Mouse (Mus musculus) splenic B cell, adult 2 months (primary cell): ENCODE results near the gene Vwa8.

Experiments
- DNase-seq: peaks from one replicate; pipeline ENCODE4 v3.0.0-alpha.2; 2011; ENCODE audit warnings: low read depth, low spot score
- H3K27me3 ChIP-seq: 2 replicates; pipeline ENCODE4 v1.6.1; 2012; ENCODE audit warnings: mild to moderate bottlenecking, low read length, moderate library complexity, mixed read lengths; ENCODE audit not compliant: control insufficient read depth, poor library complexity, insufficient read depth, severe bottlenecking
- H3K36me3 ChIP-seq: 2 replicates; pipeline ENCODE4 v1.6.1; 2012; ENCODE audit warnings: mild to moderate bottlenecking, low read length, moderate library complexity, mixed read lengths; ENCODE audit not compliant: control insufficient read depth, poor library complexity, insufficient read depth, severe bottlenecking

Vwa8 gene

DNA sequence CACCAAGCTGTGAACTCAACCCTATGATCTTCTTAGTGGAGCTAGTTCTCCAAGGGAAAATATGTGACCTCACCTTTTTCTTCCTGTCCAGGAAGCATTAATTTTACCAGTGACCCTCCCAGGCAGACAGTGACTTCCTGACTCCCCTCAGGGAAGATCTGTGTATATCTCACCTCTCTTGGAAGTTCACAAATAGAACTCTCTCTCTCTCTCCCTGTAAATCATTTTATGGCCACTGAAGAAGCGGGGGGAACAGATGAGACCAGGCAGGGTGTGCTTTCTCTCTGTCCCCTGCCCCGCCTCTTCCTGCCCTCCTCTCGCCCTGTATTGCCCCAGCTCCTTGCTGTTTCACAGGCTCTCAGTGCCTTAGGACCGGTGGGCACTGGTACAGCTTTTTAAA lies 315.5 kb downstream of the Vwa8 start:
- no peak for DNase-seq
- Histone ChIP-seq H3K27me3 (no peaks in the 10 kb centered on the region), H3K36me3 (no peaks in the 10 kb centered on the region; the same call in 1 of the 2 replicates)

GRCm38 (mm10) chr14:79164925-79165324 lies 316.1 kb downstream of the Vwa8 start:
- no peaks in the 10 kb centered on the region for H3K27me3 ChIP-seq
- no peaks in the 10 kb centered on the region; the same call in 1 of the 2 replicates for H3K36me3 ChIP-seq
- DNase-seq, result peak; percentile 7

DNA sequence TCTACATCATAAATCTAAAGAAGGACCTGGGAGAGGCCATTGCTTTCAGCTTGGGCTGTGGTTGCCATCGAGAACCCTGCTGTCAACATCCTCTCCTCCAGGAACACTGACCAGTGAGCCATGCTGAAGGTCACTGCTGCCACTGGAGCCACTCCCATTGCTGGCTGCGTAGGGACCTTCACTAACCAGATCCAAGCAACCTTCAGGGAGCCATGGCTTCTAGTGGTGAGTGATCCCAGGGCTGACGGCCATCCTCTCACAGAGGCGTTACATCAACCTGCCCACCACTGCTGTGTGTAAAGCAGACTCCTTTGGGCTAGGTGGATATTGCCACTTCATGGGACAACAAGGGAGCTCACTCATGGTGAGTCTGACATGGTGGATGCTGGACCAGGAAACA lies 325.7 kb downstream of the Vwa8 start:
- Histone ChIP-seq H3K36me3 (0 out of 2 replicates have a peak, but pooled peaks cover 2% of the 10 kb centered on the region), H3K27me3 (no peaks in the 10 kb centered on the region)
- no peak for DNase-seq

DNA sequence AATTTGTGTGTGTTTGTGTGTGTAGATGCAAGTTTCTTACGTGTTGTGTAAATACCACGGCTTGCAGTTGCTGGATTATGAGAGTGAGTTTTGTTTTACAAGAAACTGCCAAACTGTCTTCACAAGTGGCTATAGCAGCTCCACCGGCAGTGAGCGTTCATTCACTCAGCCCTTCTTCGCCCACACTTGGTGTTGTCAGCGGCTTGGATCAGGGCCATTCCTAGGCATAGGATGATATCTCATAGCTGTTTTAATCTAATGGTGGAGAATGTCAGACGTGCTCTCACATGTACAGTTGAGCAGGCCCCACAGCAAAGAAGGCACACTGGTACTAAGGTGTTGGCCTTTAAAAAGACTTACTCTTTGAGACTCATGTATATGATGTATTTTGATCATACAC lies 328.9 kb downstream of the Vwa8 start:
- no peak for DNase-seq
- H3K27me3 ChIP-seq, result no peaks in the 10 kb centered on the region
- H3K36me3 ChIP-seq, result 0 out of 2 replicates have a peak, but pooled peaks cover 2% of the 10 kb centered on the region

- DNase-seq, result no peak
- Histone ChIP-seq H3K36me3 (0 out of 2 replicates have a peak, but pooled peaks cover 2% of the 10 kb centered on the region), H3K27me3 (no peaks in the 10 kb centered on the region)
Measured at GRCm38 (mm10) chr14:79178247-79178646, 329.4 kb downstream of the Vwa8 start.

- Histone ChIP-seq H3K27me3 (no peaks in the 10 kb centered on the region), H3K36me3 (peaks cover 2% of the 10 kb centered on the region; the same call in 1 of the 2 replicates)
- DNase-seq, result no peak
Measured at GRCm38 (mm10) chr14:79180078-79180730, 331.4 kb downstream of the Vwa8 start.

DNA sequence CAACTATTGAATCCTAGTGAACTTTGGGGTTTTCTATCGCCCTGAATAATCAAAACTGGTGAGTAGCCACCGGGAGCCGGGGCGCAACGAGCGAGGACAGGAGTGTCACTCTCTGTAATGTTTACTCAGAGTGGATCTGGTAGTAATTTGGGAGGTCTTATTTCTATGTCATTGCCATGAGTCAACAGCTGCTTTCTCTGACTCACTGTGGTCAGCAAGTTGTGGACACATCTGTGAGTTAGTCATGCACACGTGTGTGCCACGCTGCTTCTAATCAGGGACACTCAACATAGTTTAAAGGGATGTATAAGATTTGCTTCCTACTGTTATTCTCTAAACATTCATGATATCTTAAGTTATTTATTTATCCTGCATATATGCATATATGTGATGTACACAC lies 332.9 kb downstream of the Vwa8 start:
- no peak for DNase-seq
- peaks cover 2% of the 10 kb centered on the region; the same call in 1 of the 2 replicates for H3K36me3 ChIP-seq

GRCm38 (mm10) chr14:79182801-79183200 lies 333.9 kb downstream of the Vwa8 start:
- no peak for DNase-seq
- peaks cover 2% of the 10 kb centered on the region; the same call in 1 of the 2 replicates for H3K36me3 ChIP-seq
- H3K27me3 ChIP-seq, result no peaks in the 10 kb centered on the region

More for the DNA sequence above, 332.9 kb downstream of the Vwa8 start:
- H3K27me3 ChIP-seq, result no peaks in the 10 kb centered on the region

DNA sequence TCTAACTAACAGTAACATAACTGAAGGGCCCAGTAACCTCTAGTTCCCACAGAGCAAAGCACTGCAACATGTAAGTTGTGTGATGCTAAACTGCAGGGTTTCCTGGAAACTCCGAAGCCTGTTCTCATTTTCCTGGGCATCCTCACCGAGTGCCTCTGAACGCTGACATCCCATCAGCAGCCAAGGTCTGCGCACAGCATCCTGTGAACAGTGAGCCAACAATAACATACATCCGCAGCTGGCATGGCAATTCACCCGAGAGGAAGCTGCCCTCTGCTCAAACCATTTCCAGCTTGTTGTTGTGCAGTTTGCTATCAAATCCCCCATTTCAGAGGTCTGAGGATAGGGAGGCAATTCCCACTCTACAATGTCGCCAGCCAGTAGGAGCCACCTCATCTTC lies 334.4 kb downstream of the Vwa8 start:
- DNase-seq, result no peak
- Histone ChIP-seq H3K27me3 (no peaks in the 10 kb centered on the region), H3K36me3 (peaks cover 2% of the 10 kb centered on the region; the same call in 1 of the 2 replicates)

DNA sequence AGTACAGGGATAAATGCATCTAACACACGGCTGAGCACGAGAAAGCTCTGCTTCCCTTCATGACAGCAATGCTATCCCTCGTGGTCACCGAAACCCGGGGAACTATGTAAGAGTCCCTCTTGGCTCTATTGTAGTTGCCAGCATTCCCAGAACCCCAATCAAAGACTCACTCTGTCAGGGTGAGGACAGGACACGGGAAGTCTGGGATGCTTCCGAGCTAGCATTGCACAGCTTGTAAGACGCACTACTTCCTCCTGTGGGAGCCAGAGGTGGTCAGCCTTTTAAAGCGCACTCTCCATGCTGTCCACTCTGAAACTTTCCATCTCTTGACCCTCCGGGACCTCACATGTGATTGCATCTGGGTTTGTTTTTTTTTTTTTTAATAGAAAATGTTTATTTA lies 335.2 kb downstream of the Vwa8 start:
- Histone ChIP-seq H3K36me3 (peaks cover 2% of the 10 kb centered on the region; the same call in 1 of the 2 replicates), H3K27me3 (no peaks in the 10 kb centered on the region)
- no peak for DNase-seq

DNA sequence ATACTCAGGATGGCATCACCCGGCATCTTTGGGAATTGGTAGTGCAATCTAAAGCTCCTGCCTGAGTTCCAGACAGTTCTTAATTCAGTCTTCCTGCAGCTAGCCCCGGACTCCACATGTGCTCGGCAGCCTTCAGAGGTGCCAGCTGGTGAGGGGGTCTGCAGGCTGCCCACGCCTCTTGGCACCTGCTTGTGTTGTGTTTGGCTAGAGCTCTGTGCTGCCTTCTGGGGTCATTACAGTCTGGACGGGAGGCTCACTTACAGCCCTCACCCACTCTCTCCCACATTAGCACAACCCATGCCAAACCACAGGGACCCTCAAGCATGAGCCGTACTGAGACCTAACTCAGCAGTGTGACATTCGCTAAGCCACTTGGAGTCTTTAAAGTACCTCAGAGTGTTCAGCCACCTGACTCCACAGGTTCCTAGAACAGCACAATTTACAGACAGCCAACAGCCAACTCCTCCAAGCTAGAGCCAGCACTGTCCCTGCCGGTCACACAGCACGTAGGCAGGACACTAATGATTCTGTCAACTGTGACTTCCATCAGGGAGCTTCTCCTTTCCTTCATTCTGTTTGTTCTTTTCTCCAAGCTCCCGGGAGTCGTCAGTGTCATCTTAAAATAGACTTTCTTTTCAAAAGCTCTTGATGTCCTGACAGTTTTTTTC lies 336.3 kb downstream of the Vwa8 start:
- Histone ChIP-seq H3K27me3 (no peaks in the 10 kb centered on the region), H3K36me3 (peaks cover 2% of the 10 kb centered on the region; the same call in 1 of the 2 replicates)
- no peak for DNase-seq

- no peaks in the 10 kb centered on the region for H3K27me3 ChIP-seq
- no peak for DNase-seq
- H3K36me3 ChIP-seq, result peaks cover 2% of the 10 kb centered on the region; the same call in 1 of the 2 replicates
Measured at GRCm38 (mm10) chr14:79186976-79187375, 338.1 kb downstream of the Vwa8 start.

- no peak for DNase-seq
- H3K36me3 ChIP-seq, result no peaks in the 10 kb centered on the region
Measured at GRCm38 (mm10) chr14:79196711-79197110, 347.9 kb downstream of the Vwa8 start.

DNA sequence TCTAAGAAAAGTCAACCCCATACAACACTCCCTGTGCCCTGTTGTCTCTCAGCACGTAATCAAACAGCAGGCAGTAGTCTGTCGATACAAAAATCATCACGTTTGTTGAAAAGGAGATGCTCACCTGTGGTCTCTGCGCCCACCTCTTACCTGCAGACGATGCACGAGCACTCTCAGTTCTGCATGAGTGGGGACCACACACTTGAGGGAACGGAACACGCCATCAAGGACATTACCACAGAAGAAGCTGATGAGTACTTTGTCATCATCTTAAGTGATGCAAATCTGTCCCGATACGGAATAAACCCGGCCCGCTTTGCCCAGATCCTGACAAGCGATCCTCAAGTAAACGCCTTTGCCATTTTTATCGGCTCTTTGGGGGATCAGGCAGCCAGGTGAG lies 349.2 kb downstream of the Vwa8 start:
- no peaks in the 10 kb centered on the region for H3K36me3 ChIP-seq
- no peak for DNase-seq
- H3K27me3 ChIP-seq, result no peaks in the 10 kb centered on the region

More at GRCm38 (mm10) chr14:79196711-79197110, 347.9 kb downstream of the Vwa8 start:
- H3K27me3 ChIP-seq, result no peaks in the 10 kb centered on the region

DNA sequence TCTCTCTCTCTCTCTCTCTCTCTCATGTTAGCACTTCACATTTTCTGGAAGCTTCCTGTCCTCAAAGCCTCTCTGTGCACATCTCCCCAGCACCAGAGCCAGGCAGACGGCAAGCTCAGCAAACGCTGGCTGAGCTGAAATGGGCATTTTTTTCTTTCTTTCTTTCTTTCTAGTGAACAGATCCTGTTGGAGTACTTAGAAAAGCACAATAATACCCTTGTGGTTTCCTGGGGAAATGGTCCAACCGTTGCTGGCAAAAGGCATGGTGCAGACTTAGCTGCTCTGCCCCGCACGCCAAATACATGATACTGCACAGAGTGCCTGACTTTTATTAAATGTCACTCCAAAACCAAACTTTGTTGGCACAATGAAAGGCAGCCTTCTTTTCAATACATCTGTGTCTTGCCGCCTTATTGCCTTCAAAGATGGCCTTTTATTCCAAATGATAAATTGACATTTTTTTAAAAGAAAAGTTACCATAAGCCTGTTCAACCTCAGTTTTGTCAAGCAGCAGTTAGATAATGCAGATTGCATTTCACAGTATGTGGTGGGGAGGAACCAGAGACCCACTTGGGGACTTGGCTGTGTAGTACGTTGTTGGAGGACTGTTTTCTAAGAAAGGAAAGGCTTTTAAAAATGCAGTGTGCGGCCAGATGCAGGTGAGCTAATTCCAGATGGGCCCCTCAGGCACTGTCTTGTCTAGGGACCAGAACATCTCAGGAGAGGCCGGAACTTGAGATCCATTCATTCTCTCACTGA lies 351.5 kb downstream of the Vwa8 start:
- no peaks in the 10 kb centered on the region for H3K36me3 ChIP-seq
- H3K27me3 ChIP-seq, result no peaks in the 10 kb centered on the region
- no peak for DNase-seq
